Mouse (Mus musculus) midbrain, postnatal 0 days (tissue): ENCODE measurements around the gene Vwa5a. TPM values are rescaled to one million over a fixed set of nuclear protein-coding genes. Genes with fewer than 3 reads are reported as not detected.

Experiments
- ATAC-seq: fragments of 200-750 bp; cut with Nextera tagmentation; 2 replicates; pipeline ENCODE4 v1.8.0; 2017; ENCODE audit warnings: moderate number of reproducible peaks, mild to moderate bottlenecking, moderate TSS enrichment, moderate library complexity; ENCODE audit not compliant: low FRiP score
- DNase-seq: peaks from one replicate; pipeline ENCODE4 v3.0.0-alpha.2; 2015; ENCODE audit warnings: low spot score
- H3K27ac ChIP-seq: fragments of 300-500 bp; sonication (generic); 2 replicates; pipeline ENCODE4 v1.5.1; 2014; ENCODE audit warnings: low read depth, mild to moderate bottlenecking, low read length, mixed read lengths
- H3K27me3 ChIP-seq: fragments of 300-500 bp; sonication (generic); 2 replicates; pipeline ENCODE4 v1.6.1; 2014; ENCODE audit warnings: low read length, control low read depth, mixed read lengths; ENCODE audit not compliant: insufficient read depth
- H3K36me3 ChIP-seq: fragments of 300-500 bp; sonication (generic); 2 replicates; pipeline ENCODE4 v1.6.1; 2014; ENCODE audit warnings: low read length, control low read depth, mixed read lengths; ENCODE audit not compliant: insufficient read depth
- H3K4me1 ChIP-seq: fragments of 300-500 bp; sonication (generic); 2 replicates; pipeline ENCODE4 v1.6.1; 2014; ENCODE audit warnings: mild to moderate bottlenecking, control low read depth, antibody characterized with exemption, low read length, mixed read lengths; ENCODE audit not compliant: insufficient read depth
- H3K4me2 ChIP-seq: fragments of 300-500 bp; sonication (generic); 2 replicates; pipeline ENCODE4 v1.6.1; 2014; ENCODE audit warnings: low read depth, mild to moderate bottlenecking, low read length, mixed read lengths; ENCODE audit not compliant: poor library complexity, severe bottlenecking
- H3K4me3 ChIP-seq: fragments of 300-500 bp; sonication (generic); 2 replicates; pipeline ENCODE4 v1.5.1; 2014; ENCODE audit warnings: low read depth, mild to moderate bottlenecking, low read length, moderate library complexity
- H3K9ac ChIP-seq: fragments of 300-500 bp; sonication (generic); replicated peaks from 2 replicates; pipeline ENCODE4 v1.6.1; 2014; ENCODE audit warnings: mild to moderate bottlenecking, low read length, moderate library complexity, mixed read lengths; ENCODE audit not compliant: poor library complexity, severe bottlenecking
- H3K9me3 ChIP-seq: fragments of 300-500 bp; sonication (generic); 2 replicates; pipeline ENCODE4 v1.6.1; 2016; ENCODE audit warnings: low read length, control low read depth
- CTCF ChIP-seq: IDR thresholded peaks from 2 replicates; pipeline ENCODE4 v1.5.1; 2016; ENCODE audit warnings: antibody characterized with exemption, mild to moderate bottlenecking
- WGBS: fragments of 180-500 bp; shearing (Covaris S2); extraction: QIAGEN DNeasy Blood & Tissue Kit; methylation state at CpG from one replicate; pipeline ENCODE4 v1.1.7; 2014; 5-methylcytosine and 5-hydroxymethylcytosine counted together
- polyA plus RNA-seq: library from polyadenylated mRNA; unstranded; fragments of >200 nt; fragmentation: Nextera tagmentation; extraction: Ambion mirVana; gene quantifications from 2 replicates; pipeline ENCODE4 v1.2.1, GENCODE M21; 2015
- total RNA-seq: library from RNA; depleted of rRNA; stranded (reverse); fragments of >200 nt; gene quantifications from 2 replicates; pipeline ENCODE4 v1.2.3, GENCODE M21; 2014; rRNA removed

The Vwa5a gene
- total and polyA plus RNA-seq, 2 experiments from 2014 or later: 5.5 to 9.9 TPM

DNA sequence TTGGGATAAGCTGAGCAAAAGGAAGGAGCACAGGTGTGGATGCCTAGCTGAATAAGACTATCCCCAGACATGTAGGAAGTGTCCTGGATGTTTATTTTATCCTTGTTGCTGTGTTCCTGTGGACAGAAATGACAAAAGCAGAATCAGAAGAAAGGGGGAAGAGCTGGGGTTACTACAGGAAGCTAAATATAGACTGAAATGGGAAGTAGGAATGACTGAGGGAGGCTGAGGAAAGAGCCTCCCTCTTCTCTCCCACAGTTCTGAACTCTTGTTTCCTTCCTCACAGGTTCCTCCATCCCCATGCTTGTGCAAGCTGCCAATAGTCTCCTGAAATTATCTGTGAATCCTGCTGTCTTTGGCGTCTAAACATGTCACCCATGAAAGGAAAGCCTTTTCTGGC is 23.3 kb downstream of the Vwa5a start:
- Histone ChIP-seq H3K27me3 (no peaks in the 10 kb centered on the region), H3K4me1 (no peaks in the 10 kb centered on the region), H3K36me3 (no peaks in the 10 kb centered on the region), H3K4me3 (no peak overlapping the region), H3K4me2 (no peak overlapping the region), H3K27ac (no peak overlapping the region), H3K9ac (no peak overlapping the region), H3K9me3 (no peaks in the 10 kb centered on the region)
- no peak for TF ChIP-seq CTCF
- WGBS: 92% methylated on average over 1 of the region's 1 CpGs
- DNase-seq (no peak), ATAC-seq (no peak)

DNA sequence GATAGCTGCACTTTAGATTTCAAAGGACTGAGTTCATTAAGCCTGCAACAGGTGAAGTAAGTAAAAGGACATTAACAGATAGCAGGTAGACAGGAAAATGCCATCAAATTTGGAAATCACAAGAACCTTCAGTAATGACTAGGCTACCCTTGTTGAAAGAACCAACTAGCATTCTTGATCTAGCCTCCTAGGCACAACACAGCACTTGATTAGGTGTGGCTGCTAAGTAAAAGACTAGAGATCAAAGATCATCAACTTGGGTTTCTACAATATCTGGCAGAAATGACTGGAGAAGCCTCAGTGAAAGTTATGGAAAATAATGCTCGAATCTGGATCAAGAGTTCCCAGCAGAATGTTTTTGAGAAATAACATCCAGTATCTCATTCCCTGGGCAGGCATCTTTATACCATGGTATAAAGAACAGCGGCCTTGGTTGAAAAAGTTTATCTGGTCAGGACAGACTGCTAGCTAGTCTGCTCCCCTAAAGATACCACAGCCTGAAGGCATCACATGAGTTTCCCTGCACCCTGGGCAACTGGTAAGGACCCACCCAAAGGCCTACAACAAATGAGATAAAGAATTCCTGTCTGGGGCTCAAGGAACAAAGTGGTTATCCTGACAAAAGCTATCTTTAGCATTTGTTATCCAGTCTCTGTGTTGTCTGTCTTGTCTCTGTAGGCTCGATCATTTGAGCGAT is 26.7 kb downstream of the Vwa5a start:
- H3K27me3 ChIP-seq: no peaks in the 10 kb centered on the region
- no peak overlapping the region for H3K9ac ChIP-seq
- H3K4me3 ChIP-seq: no peak overlapping the region
- no peaks in the 10 kb centered on the region for H3K36me3 ChIP-seq
- TF ChIP-seq CTCF: no peak
- no peaks in the 10 kb centered on the region for H3K4me1 ChIP-seq
- DNase-seq (no peak), ATAC-seq (no peak)
- H3K4me2 ChIP-seq: no peak overlapping the region
- H3K27ac ChIP-seq: no peak overlapping the region
- 93% methylated on average over 4 of the region's 4 CpGs for WGBS
- no peaks in the 10 kb centered on the region for H3K9me3 ChIP-seq

DNA sequence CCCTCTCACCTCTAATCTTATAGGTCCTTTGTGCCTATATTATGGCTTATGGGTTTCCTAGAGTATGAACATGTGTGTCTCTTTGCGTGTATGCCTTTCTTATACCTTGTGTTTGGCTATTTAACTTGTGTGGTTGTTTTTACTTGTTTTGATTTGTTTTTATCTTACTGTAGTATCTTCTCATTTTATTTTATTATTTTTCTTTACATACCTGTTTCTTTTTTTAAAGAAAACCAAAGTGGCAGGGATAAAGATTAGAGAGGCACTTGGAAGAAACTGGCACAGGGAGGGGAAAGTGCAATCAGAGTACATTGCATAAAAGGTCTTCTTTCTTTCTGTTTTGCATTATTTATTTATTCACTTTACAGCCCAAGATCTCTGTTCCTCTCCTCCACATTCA is 33.9 kb downstream of the Vwa5a start, which contains the start of gene Olfr920:
Gene Olfr920, plus strand, starts transcription at position 301 of the 400 bp plus-strand sequence.
- WGBS: 98% methylated on average over 1 of the region's 1 CpGs

DNA sequence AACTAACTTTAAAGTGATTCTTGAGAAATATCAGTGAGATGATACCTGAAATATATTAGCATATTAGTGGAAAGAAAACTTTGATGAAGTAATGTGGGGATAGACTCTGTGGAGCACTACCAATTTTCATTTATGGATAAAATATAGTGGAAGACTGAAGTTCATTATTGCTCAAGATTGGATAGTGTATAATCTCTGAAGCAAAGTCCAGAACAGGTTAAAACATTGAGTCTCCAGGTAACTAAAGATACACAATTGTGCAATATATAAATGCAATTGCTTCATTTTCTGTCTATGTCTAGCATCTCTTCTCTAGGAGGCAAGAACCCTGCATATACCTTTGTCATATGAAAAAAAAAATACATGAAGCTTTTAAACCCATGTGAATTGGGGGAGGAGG is 54.7 kb downstream of the Vwa5a start, which contains the start of gene Olfr921:
Gene Olfr921, plus strand, starts transcription at position 301 of the 400 bp plus-strand sequence.
- ATAC-seq (no peak), DNase-seq (no peak)
- no peak for TF ChIP-seq CTCF

More for the DNA sequence above, 33.9 kb downstream of the Vwa5a start, which contains the start of gene Olfr920:
- no peaks in the 10 kb centered on the region for H3K36me3 ChIP-seq
- no peak for DNase-seq
- no peak for ATAC-seq
- no peak for TF ChIP-seq CTCF
- H3K4me1 ChIP-seq: no peaks in the 10 kb centered on the region
- H3K27ac ChIP-seq: no peak within 1 kb of the TSS
- H3K9me3 ChIP-seq: no peaks in the 10 kb centered on the region
- H3K4me2 ChIP-seq: no peak within 1 kb of the TSS
- no peak within 1 kb of the TSS for H3K9ac ChIP-seq
- H3K4me3 ChIP-seq: no peak within 1 kb of the TSS
- no peaks in the 10 kb centered on the region for H3K27me3 ChIP-seq

DNA sequence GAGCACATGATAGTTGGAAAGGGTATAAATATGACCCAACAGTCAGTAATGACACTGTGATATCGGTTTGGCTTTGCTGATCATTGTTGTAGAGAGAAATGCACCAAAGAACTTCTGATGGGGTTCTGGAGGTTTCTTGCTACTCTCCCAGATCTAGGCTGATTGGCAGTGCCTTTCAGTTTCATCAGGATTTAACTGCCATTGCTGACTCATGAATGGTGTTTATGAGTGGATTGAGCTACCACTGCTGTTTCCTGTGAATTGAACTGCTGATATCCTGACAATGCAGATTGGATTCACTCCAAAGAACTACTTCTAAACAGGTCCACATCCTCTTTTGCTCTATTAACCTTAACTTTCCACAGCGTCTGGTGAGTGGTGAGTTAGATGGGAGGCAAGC is 74.6 kb downstream of the Vwa5a start:
- 88% methylated on average over 2 of the region's 2 CpGs for WGBS
- no peaks in the 10 kb centered on the region for H3K4me1 ChIP-seq
- ATAC-seq: no peak
- H3K9me3 ChIP-seq: no peaks in the 10 kb centered on the region
- TF ChIP-seq CTCF: no peak
- H3K27me3 ChIP-seq: no peaks in the 10 kb centered on the region
- no peak overlapping the region for H3K27ac ChIP-seq
- H3K9ac ChIP-seq: no peak overlapping the region
- DNase-seq: no peak
- no peak overlapping the region for H3K4me2 ChIP-seq
- H3K36me3 ChIP-seq: no peaks in the 10 kb centered on the region
- no peak overlapping the region for H3K4me3 ChIP-seq

More for the DNA sequence above, 54.7 kb downstream of the Vwa5a start, which contains the start of gene Olfr921:
- Histone ChIP-seq H3K36me3 (no peaks in the 10 kb centered on the region), H3K27ac (no peak within 1 kb of the TSS), H3K4me3 (no peak within 1 kb of the TSS), H3K9ac (no peak within 1 kb of the TSS), H3K27me3 (no peaks in the 10 kb centered on the region), H3K9me3 (no peaks in the 10 kb centered on the region), H3K4me1 (no peaks in the 10 kb centered on the region), H3K4me2 (no peak within 1 kb of the TSS)

Other genes starting within 250 kb of the Vwa5a start
- gene Olfr905, start 247.2 kb upstream of the Vwa5a start, total RNA-seq: not detected in 2 replicates
- not detected in 2 replicates for gene Olfr905, start 247.2 kb upstream of the Vwa5a start, polyA plus RNA-seq
- not detected in 2 replicates for gene Olfr906, start 231.2 kb upstream of the Vwa5a start, total RNA-seq
- gene Olfr906, start 231.2 kb upstream of the Vwa5a start, polyA plus RNA-seq: not detected in 2 replicates
- not detected in 2 replicates for gene Olfr907, start 222.5 kb upstream of the Vwa5a start, total RNA-seq
- not detected in 2 replicates for gene Olfr907, start 222.5 kb upstream of the Vwa5a start, polyA plus RNA-seq
- not detected in 2 replicates for gene Olfr911-ps1, start 196.7 kb upstream of the Vwa5a start, total RNA-seq
- gene Olfr911-ps1, start 196.7 kb upstream of the Vwa5a start, polyA plus RNA-seq: not detected in 2 replicates
- gene Olfr910, start 180.4 kb upstream of the Vwa5a start, total RNA-seq: not detected in 2 replicates
- gene Olfr910, start 180.4 kb upstream of the Vwa5a start, polyA plus RNA-seq: not detected in 2 replicates
- not detected in 2 replicates for gene Olfr912, start 138.1 kb upstream of the Vwa5a start, total RNA-seq
- not detected in 2 replicates for gene Olfr912, start 138.1 kb upstream of the Vwa5a start, polyA plus RNA-seq
- not detected in 2 replicates for gene Olfr913, start 125.5 kb upstream of the Vwa5a start, total RNA-seq
- not detected in 2 replicates for gene Olfr913, start 125.5 kb upstream of the Vwa5a start, polyA plus RNA-seq
- gene Olfr914, start 113.2 kb upstream of the Vwa5a start, total RNA-seq: not detected in 2 replicates
- not detected in 2 replicates for gene Olfr914, start 113.2 kb upstream of the Vwa5a start, polyA plus RNA-seq
- not detected in 2 replicates for gene Olfr916, start 58.4 kb upstream of the Vwa5a start, total RNA-seq
- gene Olfr916, start 58.4 kb upstream of the Vwa5a start, polyA plus RNA-seq: not detected in 2 replicates
- gene Olfr917, start 52.4 kb upstream of the Vwa5a start, total RNA-seq: not detected in 2 replicates
- not detected in 2 replicates for gene Olfr917, start 52.4 kb upstream of the Vwa5a start, polyA plus RNA-seq
- gene Olfr918, start 43.7 kb upstream of the Vwa5a start, total RNA-seq: not detected in 2 replicates
- gene Olfr918, start 43.7 kb upstream of the Vwa5a start, polyA plus RNA-seq: not detected in 2 replicates
- gene Olfr919, start 14.6 kb upstream of the Vwa5a start, total RNA-seq: not detected in 2 replicates
- gene Olfr919, start 14.6 kb upstream of the Vwa5a start, polyA plus RNA-seq: not detected in 2 replicates
- under 0.01 and 0.05 TPM in 2 replicates for gene Olfr920, start 34.0 kb downstream of the Vwa5a start, total RNA-seq
- 0.02 and 0.04 TPM in 2 replicates for gene Olfr920, start 34.0 kb downstream of the Vwa5a start, polyA plus RNA-seq
- gene Olfr921, start 54.8 kb downstream of the Vwa5a start, total RNA-seq: not detected in 2 replicates
- gene Olfr921, start 54.8 kb downstream of the Vwa5a start, polyA plus RNA-seq: not detected in 2 replicates
- not detected in 2 replicates for gene Olfr922, start 96.3 kb downstream of the Vwa5a start, total RNA-seq
- gene Olfr922, start 96.3 kb downstream of the Vwa5a start, polyA plus RNA-seq: not detected in 2 replicates
- gene Olfr923, start 108.3 kb downstream of the Vwa5a start, total RNA-seq: not detected in 2 replicates
- gene Olfr923, start 108.3 kb downstream of the Vwa5a start, polyA plus RNA-seq: not detected in 2 replicates
- gene Olfr924, start 126.2 kb downstream of the Vwa5a start, total RNA-seq: not detected in 2 replicates
- gene Olfr924, start 126.2 kb downstream of the Vwa5a start, polyA plus RNA-seq: not detected in 2 replicates
- gene Olfr26, start 136.8 kb downstream of the Vwa5a start, total RNA-seq: not detected in 2 replicates
- not detected in 2 replicates for gene Olfr26, start 136.8 kb downstream of the Vwa5a start, polyA plus RNA-seq
- gene Olfr926, start 158.9 kb downstream of the Vwa5a start, total RNA-seq: not detected in 2 replicates
- gene Olfr926, start 158.9 kb downstream of the Vwa5a start, polyA plus RNA-seq: not detected in 2 replicates
- gene Olfr930, start 211.5 kb downstream of the Vwa5a start, total RNA-seq: not detected in 2 replicates
- gene Olfr930, start 211.5 kb downstream of the Vwa5a start, polyA plus RNA-seq: not detected in 2 replicates